Mouse (Mus musculus) 3134 (cell line): Measurements from ENCODE around the gene Slc35e2.

ENCODE experiments used
- DNase-seq: peaks from one replicate; pipeline ENCODE4 v3.0.0-alpha.2; 2011; ENCODE audit warnings: low spot score; ENCODE audit not compliant: insufficient read length; ENCODE audit errors: extremely low read depth

Slc35e2 gene

DNA sequence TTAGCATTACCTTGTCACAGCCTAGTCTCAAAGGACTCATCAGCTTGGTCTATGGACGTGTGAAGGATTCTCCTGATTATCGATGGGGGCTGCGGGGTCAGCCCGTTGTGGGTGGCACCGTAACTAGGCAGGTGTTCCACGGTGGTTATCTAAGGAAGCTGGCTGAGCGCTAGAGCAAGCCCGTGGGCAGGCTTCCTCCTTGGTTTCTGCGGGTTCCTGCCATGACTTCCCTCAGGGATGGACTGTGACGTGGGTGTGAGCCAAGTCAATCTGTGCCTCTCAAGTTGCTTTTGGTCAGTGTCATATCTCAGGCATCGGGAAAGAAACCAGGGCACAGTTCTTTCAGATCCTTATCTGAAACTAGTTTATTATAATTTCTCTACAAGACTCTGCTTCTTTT lies 26.3 kb upstream of the Slc35e2 start:
- no peak for DNase-seq

- DNase-seq, result no peak
Observed at GRCm38 (mm10) chr4:155575521-155575920, 25.7 kb upstream of the Slc35e2 start.

DNA sequence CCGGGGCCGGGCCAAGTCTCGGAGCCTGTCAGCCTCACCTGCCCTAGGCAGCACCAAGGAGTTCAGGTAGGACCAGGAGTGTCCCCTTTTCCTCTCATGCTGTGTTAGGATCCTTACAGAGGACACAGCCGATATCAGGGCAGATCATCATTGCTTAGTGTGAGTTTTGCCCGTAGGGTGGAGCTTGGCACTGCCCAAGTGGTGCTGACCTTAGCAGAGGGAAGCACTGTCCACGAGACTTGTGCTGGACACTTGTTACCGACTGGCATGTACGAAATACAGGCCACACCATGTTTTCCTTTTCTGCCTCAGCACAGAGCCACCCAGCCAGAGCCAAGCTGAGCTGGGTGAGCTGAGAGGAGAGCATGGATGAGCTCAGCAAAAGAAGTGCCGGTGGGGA lies 24.1 kb upstream of the Slc35e2 start:
- no peak for DNase-seq

DNA sequence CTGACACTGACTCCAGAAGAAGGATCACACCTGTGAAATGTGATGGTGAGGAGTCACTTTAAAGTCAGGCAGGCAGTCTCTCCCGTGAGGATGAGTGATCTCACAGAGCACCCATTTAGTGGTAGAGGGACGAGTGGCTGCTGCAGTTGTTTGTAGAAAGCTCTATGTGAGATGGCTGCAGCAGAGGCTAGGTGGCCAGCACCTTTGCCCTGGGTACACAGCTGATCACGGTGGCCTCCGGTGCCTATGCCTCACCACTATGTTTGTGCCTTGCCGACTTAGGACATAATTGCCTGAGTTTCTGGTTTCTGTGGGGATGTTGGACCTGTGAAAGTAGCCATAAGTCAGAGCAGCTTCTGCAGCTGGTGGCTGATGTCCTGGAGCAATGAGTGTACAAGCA lies 23.5 kb upstream of the Slc35e2 start:
- no peak for DNase-seq

GRCm38 (mm10) chr4:155578336-155579125 lies 22.7 kb upstream of the Slc35e2 start:
- no peak for DNase-seq

DNA sequence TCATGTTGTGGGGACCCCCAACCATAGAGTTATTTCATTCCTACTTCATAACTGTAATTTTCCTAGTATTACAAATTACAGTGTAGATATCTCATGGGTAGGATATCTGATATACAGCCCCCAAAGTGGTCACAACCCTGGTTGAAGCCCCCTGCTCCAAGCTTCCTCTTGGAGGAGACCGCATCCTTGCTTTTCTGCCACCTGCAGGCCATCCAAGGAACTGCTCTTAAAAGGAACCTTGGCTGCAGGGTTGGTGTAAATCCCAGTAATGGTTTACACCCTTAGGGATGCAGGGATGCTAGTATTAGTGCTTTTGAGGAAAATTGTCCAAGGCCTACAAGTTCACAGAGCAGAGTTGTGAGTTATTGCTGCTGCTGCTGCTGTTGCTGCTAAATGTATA lies 20.8 kb upstream of the Slc35e2 start:
- no peak for DNase-seq

- peak; percentile 66 for DNase-seq
Observed at GRCm38 (mm10) chr4:155582279-155582905, 18.8 kb upstream of the Slc35e2 start.

DNA sequence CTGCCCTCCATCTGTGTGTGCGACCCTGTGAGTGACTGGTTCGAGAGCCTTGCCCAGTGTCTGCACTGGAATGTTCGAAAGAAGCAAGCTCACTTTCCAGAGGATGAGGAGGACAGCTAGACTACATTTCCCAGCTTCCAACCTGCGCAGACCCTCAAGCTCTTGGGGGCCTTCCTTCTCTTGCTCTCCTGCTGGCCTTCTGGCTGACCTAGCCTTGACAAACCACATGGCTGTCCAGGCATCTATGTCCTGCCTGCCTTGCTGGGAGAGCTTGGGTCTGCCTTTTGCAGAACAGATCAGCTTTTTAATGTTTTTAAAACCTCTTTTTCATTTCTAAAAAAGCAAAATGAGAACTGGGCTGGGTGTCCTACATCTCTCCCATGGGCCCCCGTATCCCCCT lies 11.9 kb upstream of the Slc35e2 start:
- no peak for DNase-seq

GRCm38 (mm10) chr4:155591012-155591719 lies 10.1 kb upstream of the Slc35e2 start:
- no peak for DNase-seq

DNA sequence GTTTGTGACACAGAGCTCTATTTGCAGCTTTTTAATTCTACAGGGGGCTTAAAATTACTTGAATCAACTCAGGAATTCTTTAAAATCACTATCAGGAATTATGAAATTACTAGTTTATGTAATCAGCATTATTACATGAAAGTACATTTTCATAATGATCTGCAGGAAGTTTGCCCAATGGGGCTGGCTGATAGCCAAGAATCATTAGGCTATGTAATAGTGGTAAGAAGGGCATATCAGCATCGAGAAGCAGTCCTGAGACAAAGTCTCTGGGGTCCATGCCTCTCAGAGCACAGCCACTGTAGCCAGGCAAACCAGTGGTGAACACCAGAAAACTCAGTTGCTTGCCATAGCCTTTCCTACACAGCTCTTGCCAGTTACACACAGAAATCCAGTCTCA lies 7.4 kb upstream of the Slc35e2 start:
- no peak for DNase-seq

DNA sequence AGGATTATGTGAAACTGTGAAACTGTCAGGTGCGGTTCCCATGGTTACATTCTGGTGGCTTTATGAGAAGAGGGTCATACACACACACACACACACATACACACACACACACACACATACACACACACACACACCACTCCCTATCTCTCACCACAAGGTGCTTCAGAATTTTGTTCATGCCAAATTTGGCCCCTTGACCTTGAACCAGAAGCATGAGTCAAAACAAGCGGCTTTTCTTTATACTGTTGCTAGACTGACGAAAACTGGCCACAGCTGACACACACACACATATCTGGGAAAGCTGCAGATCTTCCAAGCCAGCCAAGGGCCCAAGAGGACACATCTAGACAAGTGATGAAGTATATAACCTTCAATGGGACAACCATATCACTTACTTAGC lies 5.4 kb upstream of the Slc35e2 start:
- no peak for DNase-seq

GRCm38 (mm10) chr4:155596606-155597005 lies 4.6 kb upstream of the Slc35e2 start:
- DNase-seq, result no peak

DNA sequence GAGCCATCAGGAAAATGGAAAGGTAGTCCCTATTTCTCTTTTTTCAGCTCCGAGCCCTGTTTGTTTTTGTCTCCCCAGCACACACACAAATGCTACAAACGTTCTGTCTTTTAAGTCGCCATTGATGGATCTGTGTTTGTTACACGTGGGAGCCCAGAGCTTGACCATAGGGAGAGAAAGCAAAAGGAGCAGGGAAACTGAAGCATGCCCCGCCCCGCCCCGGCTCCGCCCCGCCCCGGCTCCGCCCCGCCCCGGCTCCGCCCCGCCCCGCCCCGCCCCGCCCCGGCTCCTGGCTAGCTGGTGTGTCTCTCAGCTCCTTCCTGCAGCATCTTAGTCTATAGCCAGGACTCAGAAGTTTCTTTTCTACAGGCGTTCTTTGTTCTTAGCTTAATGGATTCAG lies 2.7 kb upstream of the Slc35e2 start:
- no peak for DNase-seq

DNA sequence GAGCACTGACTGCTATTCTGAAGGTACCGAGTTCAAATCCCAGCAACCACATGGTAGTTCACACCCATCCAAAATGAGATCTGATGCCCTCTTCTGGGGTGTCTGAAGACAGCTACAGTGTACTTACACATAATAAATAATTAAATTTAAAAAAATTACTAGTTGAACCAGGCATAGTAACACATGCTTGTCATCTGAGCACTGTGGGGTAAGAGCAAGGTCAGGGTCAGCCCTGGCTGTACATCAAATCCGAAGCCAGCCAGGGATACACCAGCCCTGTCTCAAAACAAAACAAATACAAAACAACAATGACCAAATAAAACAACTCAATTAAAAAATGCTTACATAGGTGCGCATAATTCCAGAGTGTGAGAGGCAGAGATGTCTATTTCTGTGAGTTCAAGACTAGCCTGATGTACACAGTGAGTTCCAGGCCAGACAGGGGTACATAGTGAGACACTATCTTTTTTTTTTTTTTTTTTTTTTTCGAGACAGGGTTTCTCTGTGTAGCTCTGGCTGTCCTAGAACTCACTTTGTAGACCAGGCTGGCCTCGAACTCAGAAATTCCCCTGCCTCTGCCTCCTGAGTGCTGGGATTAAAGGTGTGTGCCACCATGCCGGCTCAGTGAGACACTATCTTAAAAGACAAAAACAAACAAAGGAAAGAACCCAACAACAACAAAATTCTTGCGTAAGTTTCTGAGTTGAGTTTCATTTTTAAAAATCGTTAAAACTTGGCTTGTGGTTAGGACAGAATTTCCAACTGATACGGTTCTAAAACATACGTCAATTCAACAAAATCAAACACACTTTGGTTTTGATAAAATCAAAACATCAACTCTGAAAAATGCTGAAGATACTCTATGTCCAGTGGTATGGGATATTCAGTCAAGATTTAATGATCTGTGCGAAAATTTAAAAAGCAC lies 1.1 kb upstream of the Slc35e2 start:
- DNase-seq, result no peak

DNA sequence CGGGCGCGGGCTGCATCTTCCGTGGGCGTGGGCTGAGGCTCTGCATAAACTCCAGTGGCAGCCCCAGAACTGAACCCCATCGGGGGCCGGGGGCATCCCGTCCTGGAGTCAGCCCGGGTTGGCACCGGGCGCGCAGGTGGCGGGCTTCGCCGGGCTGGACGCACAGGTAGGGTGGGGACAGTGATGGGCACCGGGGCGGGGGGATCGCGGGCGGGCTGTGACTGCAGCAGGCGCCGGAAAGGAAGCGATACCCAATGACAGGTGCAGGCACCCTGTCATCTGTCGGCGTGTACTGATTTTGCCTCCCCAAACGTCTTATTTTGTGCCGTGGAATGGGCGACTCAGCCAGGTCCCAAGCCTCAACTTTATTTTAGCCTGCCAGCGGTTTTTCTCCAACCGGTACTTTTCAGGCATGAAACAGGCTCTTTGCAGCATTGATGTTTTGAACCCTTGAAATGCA lies 811 bp downstream of the Slc35e2 start:
- no peak for DNase-seq

GRCm38 (mm10) chr4:155602753-155603152 lies 1.5 kb downstream of the Slc35e2 start:
- DNase-seq, result no peak

- DNase-seq, result no peak
Observed at GRCm38 (mm10) chr4:155603801-155604200, 2.6 kb downstream of the Slc35e2 start.

DNA sequence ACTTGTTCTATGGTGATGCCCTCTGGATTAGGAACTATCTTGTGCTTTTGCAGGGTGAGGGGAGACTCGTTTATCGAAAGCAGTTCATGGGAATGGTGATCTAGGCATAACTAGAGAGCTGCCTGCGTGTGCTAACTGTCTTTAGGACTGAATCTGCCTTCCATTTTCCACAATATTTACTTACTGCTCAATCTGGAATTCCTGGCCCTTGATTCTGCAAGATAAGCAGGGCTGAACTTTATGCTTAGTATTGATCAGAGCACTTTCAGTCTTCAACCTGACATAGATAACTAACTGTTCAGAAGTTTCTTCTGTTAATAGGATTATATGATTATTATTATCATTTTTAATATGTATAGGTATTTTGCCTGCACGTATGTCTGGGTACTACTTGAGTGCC lies 3.9 kb downstream of the Slc35e2 start:
- no peak for DNase-seq

GRCm38 (mm10) chr4:155606825-155607224 lies 5.6 kb downstream of the Slc35e2 start:
- no peak for DNase-seq

GRCm38 (mm10) chr4:155611860-155612259 lies 10.6 kb downstream of the Slc35e2 start:
- no peak for DNase-seq

GRCm38 (mm10) chr4:155613264-155613663 lies 12.0 kb downstream of the Slc35e2 start:
- no peak for DNase-seq
